ENCODE assay signal across 8 mouse cellular contexts in genomic region chr4:123572434-123573336, GRCm38 (mm10).
A peak's percentile ranks its signal among the peaks of the same experiment; 100 is the strongest.
DNase-seq lines count a peak whose midpoint lies in the region; ATAC-seq and TF ChIP-seq lines count a peak whose summit lies in the region.

No protein-coding gene starts in this region.

- no peaks in the 10 kb centered on the region for H3K27me3 ChIP-seq in kidney, adult 2 months (replicated peaks; ENCODE audit: control insufficient read depth, insufficient read depth, low read length)
- no peaks in the 10 kb centered on the region for H3K27me3 ChIP-seq in lung, postnatal 0 days (replicated peaks; ENCODE audit: insufficient read depth, low read length)

- peak overlapping the region; percentile 86 for H3K27ac ChIP-seq in kidney, adult 2 months (ENCODE audit: insufficient read depth, low read depth, low read length)
- H3K27ac ChIP-seq in lung, postnatal 0 days (ENCODE audit: low read length), result peak overlapping the region; percentile 74

- H3K4me3 ChIP-seq in kidney, adult 2 months (ENCODE audit: insufficient read depth, low read depth, low read length), result peak overlapping the region; percentile 13; the same call in 1 of the 2 replicates
- peak overlapping the region; percentile 24 for H3K4me3 ChIP-seq in lung, postnatal 0 days (ENCODE audit: low read depth, low read length)

- TF ChIP-seq EP300 in lung, postnatal 0 days (IDR thresholded peaks at IDR 0.05), result peak; percentile 29; the same call in 1 of the 2 replicates

- TF ChIP-seq CTCF in kidney, adult 2 months (conservative IDR thresholded peaks at IDR 0.05; ENCODE audit: insufficient read depth, insufficient read length, low read depth, low read length), result no peak
- TF ChIP-seq CTCF in lung, postnatal 0 days (IDR thresholded peaks at IDR 0.05), result no peak

- ATAC-seq in frontal cortex, adult (ENCODE audit: low TSS enrichment), result peak; percentile 50; the same call in 1 of the 2 replicates
- peak; percentile 75 for ATAC-seq in lung, postnatal 0 days

- no peak for DNase-seq in frontal cortex, postnatal 25 days (ENCODE audit: low spot score in 2 of 2)
- DNase-seq in embryo, embryonic 10.5 days (ENCODE audit: low spot score), result peak; percentile 59
- peak; percentile 66 to 72 for DNase-seq in heart, adult 9 months (ENCODE audit: low spot score in 2 of 2)
- peak; percentile 50 for DNase-seq in kidney, adult 2 months
- DNase-seq in lung, postnatal 0 days (ENCODE audit: low spot score), result peak; percentile 77
- DNase-seq in retina, postnatal 1 day, result peak; percentile 69
- no peak for DNase-seq in cerebellum, adult 11-12 months

- WGBS in kidney, adult 2 months, result 21% methylated on average over 11 of the region's 11 CpGs
- WGBS in lung, postnatal 0 days, result 10% methylated on average over 11 of the region's 11 CpGs

- no peak for TF ChIP-seq POLR2A in kidney, adult 2 months (IDR thresholded peaks at IDR 0.05; ENCODE audit: low read depth, low read length)

- H3K9ac ChIP-seq in lung, postnatal 0 days (replicated peaks; ENCODE audit: low read depth), result 0 out of 2 replicates have a peak overlapping the region, but pooled peaks have one; percentile 12

- peak overlapping the region; percentile 42 for H3K4me2 ChIP-seq in lung, postnatal 0 days (replicated peaks; ENCODE audit: low read depth, low read length)

- H3K9me3 ChIP-seq in lung, postnatal 0 days (ENCODE audit: low read length), result no peaks in the 10 kb centered on the region

- peaks cover 20% of the 10 kb centered on the region for H3K4me1 ChIP-seq in kidney, adult 2 months (ENCODE audit: control insufficient read depth, insufficient read depth, low read length)
- H3K4me1 ChIP-seq in lung, postnatal 0 days (ENCODE audit: insufficient read depth, low read depth, low read length), result peaks cover 27% of the 10 kb centered on the region; the same call in 1 of the 2 replicates

- H3K36me3 ChIP-seq in kidney, adult 2 months (ENCODE audit: control insufficient read depth, insufficient read depth, low read length), result no peaks in the 10 kb centered on the region
- H3K36me3 ChIP-seq in lung, postnatal 0 days (ENCODE audit: insufficient read depth, low read length), result no peaks in the 10 kb centered on the region

Comparison
In these comparisons a context has a peak if more than half of its experiments do, and no peak if none do; other contexts are left out.
1. DNase-seq: peak in embryo, embryonic 10.5 days (single experiment), heart, adult 9 months (2 of 2), kidney, adult 2 months (single experiment), lung, postnatal 0 days (single experiment) and retina, postnatal 1 day (single experiment); none in frontal cortex, postnatal 25 days (0 of 2) and cerebellum, adult 11-12 months (single experiment).